ENCODE assay signal across 8 mouse cellular contexts in the genomic region with DNA sequence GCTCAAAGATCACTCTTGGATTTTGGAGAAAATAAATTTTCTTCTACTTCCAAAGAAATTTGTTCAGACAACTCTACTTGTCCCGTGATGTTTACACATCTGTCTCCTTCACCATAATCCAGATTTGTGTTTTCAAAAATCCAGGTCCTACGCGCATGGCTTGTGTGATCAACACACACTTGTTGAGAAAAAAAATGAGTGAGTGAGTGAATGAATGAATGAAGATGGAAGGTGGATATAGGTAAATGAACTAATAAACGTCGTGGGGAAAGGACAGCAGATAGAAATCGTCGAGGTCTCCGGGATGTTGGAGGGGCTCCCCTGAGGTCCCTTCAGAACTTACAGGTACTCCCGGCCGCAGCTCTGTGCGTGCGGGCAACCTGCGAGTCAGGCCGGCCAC. TPM values are rescaled to one million over a fixed set of nuclear protein-coding genes. Genes with fewer than 3 reads are reported as not detected.
DNase-seq lines count a peak whose midpoint lies in the region; ATAC-seq and TF ChIP-seq lines count a peak whose summit lies in the region.

No protein-coding gene starts in this region.

- peaks cover 34% of the 10 kb centered on the region for H3K36me3 ChIP-seq in embryonic facial prominence, embryonic 14.5 days (ENCODE audit: control insufficient read depth, insufficient read depth, low read length)
- peaks cover 37% of the 10 kb centered on the region for H3K36me3 ChIP-seq in limb, embryonic 10.5 days
- no peaks in the 10 kb centered on the region for H3K36me3 ChIP-seq in neural tube, embryonic 14.5 days (ENCODE audit: control insufficient read depth, insufficient read depth, low read length)

- H3K9me3 ChIP-seq in embryonic facial prominence, embryonic 14.5 days (ENCODE audit: control insufficient read depth, low read length), result no peaks in the 10 kb centered on the region
- no peaks in the 10 kb centered on the region for H3K9me3 ChIP-seq in limb, embryonic 10.5 days (replicated peaks)
- no peaks in the 10 kb centered on the region for H3K9me3 ChIP-seq in neural tube, embryonic 14.5 days (ENCODE audit: control insufficient read depth, low read length)

- H3K4me3 ChIP-seq in lung, adult 2 months (replicated peaks; ENCODE audit: extremely low read depth, low read depth, low read length), result peak overlapping the region; percentile 88
- H3K4me3 ChIP-seq in embryonic facial prominence, embryonic 14.5 days (ENCODE audit: low read depth, low read length), result peak overlapping the region; percentile 65
- H3K4me3 ChIP-seq in limb, embryonic 10.5 days, result peak overlapping the region; percentile 67
- peak overlapping the region; percentile 80 for H3K4me3 ChIP-seq in neural tube, embryonic 14.5 days (ENCODE audit: low read depth, low read length)

- TF ChIP-seq POLR2A in lung, adult 2 months (IDR thresholded peaks at IDR 0.05; ENCODE audit: borderline replicate concordance, extremely low read depth, low read depth, low read length), result no peak

- no peak for ATAC-seq in embryonic facial prominence, embryonic 14.5 days (ENCODE audit: low read depth)
- peak; percentile 10; the same call in 1 of the 2 replicates for ATAC-seq in neural tube, embryonic 14.5 days (ENCODE audit: low read depth)

- H3K27me3 ChIP-seq in embryonic facial prominence, embryonic 14.5 days (replicated peaks; ENCODE audit: control insufficient read depth, insufficient read depth, low read length), result no peaks in the 10 kb centered on the region
- no peaks in the 10 kb centered on the region for H3K27me3 ChIP-seq in limb, embryonic 10.5 days (ENCODE audit: low read depth, poor library complexity, severe bottlenecking)
- H3K27me3 ChIP-seq in neural tube, embryonic 14.5 days (ENCODE audit: control insufficient read depth, insufficient read depth, low read length), result no peaks in the 10 kb centered on the region

- peaks cover 9% of the 10 kb centered on the region; the same call in 1 of the 2 replicates for H3K4me1 ChIP-seq in lung, adult 2 months (ENCODE audit: control insufficient read depth, insufficient read depth, low read length)
- H3K4me1 ChIP-seq in embryonic facial prominence, embryonic 14.5 days (ENCODE audit: control insufficient read depth, insufficient read depth, low read length), result peaks cover 13% of the 10 kb centered on the region
- H3K4me1 ChIP-seq in limb, embryonic 10.5 days, result peaks cover 52% of the 10 kb centered on the region
- H3K4me1 ChIP-seq in neural tube, embryonic 14.5 days (ENCODE audit: control insufficient read depth, insufficient read depth, low read length), result peaks cover 18% of the 10 kb centered on the region

- no peak for TF ChIP-seq CTCF in lung, adult 2 months (IDR thresholded peaks at IDR 0.05; ENCODE audit: insufficient read depth, low read length)

- peak overlapping the region; percentile 76 for H3K9ac ChIP-seq in embryonic facial prominence, embryonic 14.5 days (ENCODE audit: low read depth, low read length)
- H3K9ac ChIP-seq in neural tube, embryonic 14.5 days (replicated peaks; ENCODE audit: low read depth, low read length), result peak overlapping the region; percentile 67

- DNase-seq in lung, adult 2 months, result no peak
- DNase-seq in lung, postnatal 10 days, result no peak
- no peak for DNase-seq in embryonic facial prominence, embryonic 14.5 days (ENCODE audit: low spot score)
- no peak for DNase-seq in limb, embryonic 10.5 days (ENCODE audit: low spot score)
- DNase-seq in urinary bladder, adult 2 months (ENCODE audit: low spot score), result no peak
- no peak for DNase-seq in layer of hippocampus, adult 11-12 months (ENCODE audit: low spot score)
- DNase-seq in cerebellum, adult 8-10 months, result no peak

- peak overlapping the region; percentile 99 for H3K27ac ChIP-seq in embryonic facial prominence, embryonic 14.5 days (replicated peaks; ENCODE audit: low read depth, low read length)
- peak overlapping the region; percentile 98 for H3K27ac ChIP-seq in limb, embryonic 10.5 days
- H3K27ac ChIP-seq in neural tube, embryonic 14.5 days (ENCODE audit: low read depth, low read length), result peak overlapping the region; percentile 94

- WGBS in lung, adult 2 months, result under 1% methylated on average over 14 of the region's 14 CpGs
- under 1% methylated on average over 13 of the region's 14 CpGs for WGBS in embryonic facial prominence, embryonic 14.5 days
- WGBS in limb, embryonic 10.5 days, result 2% methylated on average over 14 of the region's 14 CpGs
- WGBS in neural tube, embryonic 14.5 days, result under 1% methylated on average over 14 of the region's 14 CpGs

- peak overlapping the region; percentile 62 for H3K4me2 ChIP-seq in embryonic facial prominence, embryonic 14.5 days (ENCODE audit: low read depth, low read length)
- H3K4me2 ChIP-seq in neural tube, embryonic 14.5 days (ENCODE audit: low read depth, low read length), result peak overlapping the region; percentile 69

RNA-seq across cellular contexts. Expression of gene Ppil1, which starts 0.6 kb away (rescaled TPM):
- polyA plus RNA-seq in lung, adult 2 months (2012; rRNA removed), result 18.7 and 20.7 TPM in 2 replicates
- 108 and 117 TPM in 2 replicates for polyA plus RNA-seq in embryonic facial prominence, embryonic 14.5 days (2014; fragmentation: Nextera tagmentation; extraction: Ambion mirVana)
- polyA plus RNA-seq in limb, embryonic 10.5 days (2016; fragmentation: Nextera tagmentation; extraction: Ambion mirVana), result 239 and 250 TPM in 2 replicates
- 96.4 and 96.9 TPM in 2 replicates for polyA plus RNA-seq in neural tube, embryonic 14.5 days (2014; fragmentation: Nextera tagmentation; extraction: Ambion mirVana)
- 27.9 and 31.3 TPM in 2 replicates for polyA plus RNA-seq in urinary bladder, adult 2 months (2012; rRNA removed)

RNA-seq across cellular contexts. Expression of gene BC004004, which starts 5.2 kb away (rescaled TPM):
- 56.5 and 70.8 TPM in 2 replicates for polyA plus RNA-seq in lung, adult 2 months (2012; rRNA removed)
- polyA plus RNA-seq in embryonic facial prominence, embryonic 14.5 days (2014; fragmentation: Nextera tagmentation; extraction: Ambion mirVana), result 82.1 and 85.6 TPM in 2 replicates
- 47.9 and 52.9 TPM in 2 replicates for polyA plus RNA-seq in limb, embryonic 10.5 days (2016; fragmentation: Nextera tagmentation; extraction: Ambion mirVana)
- 126 and 133 TPM in 2 replicates for polyA plus RNA-seq in neural tube, embryonic 14.5 days (2014; fragmentation: Nextera tagmentation; extraction: Ambion mirVana)
- 94.6 and 101 TPM in 2 replicates for polyA plus RNA-seq in urinary bladder, adult 2 months (2012; rRNA removed)

RNA-seq across cellular contexts. Expression of gene Cpne5, which starts 25.4 kb away (rescaled TPM):
- polyA plus RNA-seq in lung, adult 2 months (2012; rRNA removed), result 13.6 and 15.7 TPM in 2 replicates
- 12.4 and 17.1 TPM in 2 replicates for polyA plus RNA-seq in embryonic facial prominence, embryonic 14.5 days (2014; fragmentation: Nextera tagmentation; extraction: Ambion mirVana)
- 2.0 and 3.2 TPM in 2 replicates for polyA plus RNA-seq in limb, embryonic 10.5 days (2016; fragmentation: Nextera tagmentation; extraction: Ambion mirVana)
- polyA plus RNA-seq in neural tube, embryonic 14.5 days (2014; fragmentation: Nextera tagmentation; extraction: Ambion mirVana), result 38.7 and 64.1 TPM in 2 replicates
- 0.56 and 1.0 TPM in 2 replicates for polyA plus RNA-seq in urinary bladder, adult 2 months (2012; rRNA removed)

RNA-seq across cellular contexts. Expression of gene Pi16, which starts 54.1 kb away (rescaled TPM):
- 46.8 and 47.3 TPM in 2 replicates for polyA plus RNA-seq in lung, adult 2 months (2012; rRNA removed)
- polyA plus RNA-seq in embryonic facial prominence, embryonic 14.5 days (2014; fragmentation: Nextera tagmentation; extraction: Ambion mirVana), result 1.8 and 3.0 TPM in 2 replicates
- 0.34 and 0.35 TPM in 2 replicates for polyA plus RNA-seq in limb, embryonic 10.5 days (2016; fragmentation: Nextera tagmentation; extraction: Ambion mirVana)
- polyA plus RNA-seq in neural tube, embryonic 14.5 days (2014; fragmentation: Nextera tagmentation; extraction: Ambion mirVana), result 0.75 and 0.92 TPM in 2 replicates
- polyA plus RNA-seq in urinary bladder, adult 2 months (2012; rRNA removed), result 405 and 508 TPM in 2 replicates
